ENCODE assay signal across 17 mouse cellular contexts in the genomic region with DNA sequence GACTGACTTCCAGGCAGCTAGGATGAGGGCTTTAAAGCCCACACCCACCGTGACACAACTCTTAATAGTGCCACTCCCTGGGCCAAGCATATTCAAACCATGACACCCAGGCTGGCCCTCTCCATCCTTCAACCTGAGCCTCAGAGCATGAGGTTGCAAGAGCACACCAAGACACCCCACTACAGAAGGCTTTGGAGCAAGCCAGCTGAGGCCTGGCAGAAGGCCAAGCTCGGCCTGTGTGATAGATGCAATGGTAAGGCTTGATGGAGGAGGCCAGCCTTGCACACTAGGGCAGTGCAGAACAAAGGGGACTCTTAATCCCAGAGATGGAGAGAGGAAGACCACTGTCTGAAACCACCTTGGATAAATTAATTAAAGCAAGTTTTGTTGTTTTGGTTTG. TPM values are rescaled to one million over a fixed set of nuclear protein-coding genes. Genes with fewer than 3 reads are reported as not detected.
DNase-seq lines count a peak whose midpoint lies in the region; ATAC-seq and TF ChIP-seq lines count a peak whose summit lies in the region.
"Had no signal": no experiment of that assay in that cellular context is flagged by ENCODE, and none has a peak within 500 bp of the region (broad histone marks: within the 10 kb centered on the region; RNA-seq: fewer than 3 reads in every experiment).

No protein-coding gene starts in this region.

- no peak for TF ChIP-seq EP300 in MEL (IDR thresholded peaks at IDR 0.05; ENCODE audit: low read depth in 1 of 2, low read length in 2 of 2)

- no peak overlapping the region for H3K27ac ChIP-seq in lung, embryonic 14.5 days (ENCODE audit: low read depth)
- no peak overlapping the region for H3K27ac ChIP-seq in MEL (ENCODE audit: control insufficient read depth, low read depth, low read length)
- H3K27ac ChIP-seq: heart, embryonic 10.5 days; left cerebral cortex, adult 2 months; limb, embryonic 13.5 days; liver, embryonic 15.5 days had no signal

- no peak overlapping the region for H3K9ac ChIP-seq in lung, embryonic 14.5 days
- H3K9ac ChIP-seq in MEL (ENCODE audit: control insufficient read depth, low read depth, low read length, poor library complexity, severe bottlenecking), result no peak overlapping the region
- H3K9ac ChIP-seq: limb, embryonic 13.5 days; liver, embryonic 15.5 days had no signal

- no peak for ATAC-seq in lung, embryonic 14.5 days (ENCODE audit: insufficient read depth)
- ATAC-seq in CD4-positive, CD25-positive, alpha-beta regulatory T cell, adult 4 months, result no peak

- H3K79me2 ChIP-seq in MEL (ENCODE audit: control insufficient read depth, insufficient read depth, low read length, poor library complexity), result no peaks in the 10 kb centered on the region

- TF ChIP-seq RAD21 in MEL (IDR thresholded peaks at IDR 0.05; ENCODE audit: low read depth, low read length), result no peak

- peak; percentile 17 for DNase-seq in cerebellum, adult 11-12 months
- no peak for DNase-seq in cerebellum, adult 9-11 months
- peak; percentile 73 for DNase-seq in lung, embryonic 14.5 days
- no peak for DNase-seq in lung, adult 2 months
- peak; percentile 52 for DNase-seq in MEL (ENCODE audit: low read depth, low spot score)
- peak; percentile 28 to 44 for DNase-seq in adrenal gland, postnatal 36 days
- no peak for DNase-seq in ovary, postnatal 14 days (ENCODE audit: low spot score)
- DNase-seq: gastrocnemius, postnatal 25 days; heart, postnatal 14 days; kidney, adult 8-10 months; thymus, postnatal 25 days had no signal

- H3K9me3 ChIP-seq in lung, embryonic 14.5 days (ENCODE audit: low read depth, low read length), result no peaks in the 10 kb centered on the region
- H3K9me3 ChIP-seq in MEL (replicated peaks; ENCODE audit: insufficient read depth, low read length), result no peaks in the 10 kb centered on the region
- H3K9me3 ChIP-seq: heart, embryonic 10.5 days; limb, embryonic 13.5 days; liver, embryonic 15.5 days had no signal

- H3K4me1 ChIP-seq in lung, embryonic 14.5 days (ENCODE audit: insufficient read depth), result no peaks in the 10 kb centered on the region
- H3K4me1 ChIP-seq in lung, adult 2 months (ENCODE audit: control insufficient read depth, insufficient read depth, low read length), result 0 out of 2 replicates have a peak, but pooled peaks cover 2% of the 10 kb centered on the region
- peaks cover 0 to 8% of the 10 kb centered on the region in 2 experiments; a peak in 2 of 4 replicates for H3K4me1 ChIP-seq in MEL (ENCODE audit: control insufficient read depth in 1 of 2, insufficient read depth in 2 of 2, low read length in 2 of 2)

- H3K4me2 ChIP-seq in lung, embryonic 14.5 days, result no peak overlapping the region
- H3K4me2 ChIP-seq: limb, embryonic 13.5 days; liver, embryonic 15.5 days; midbrain, embryonic 11.5 days had no signal

- no peak for TF ChIP-seq POLR2A in lung, adult 2 months (IDR thresholded peaks at IDR 0.05; ENCODE audit: borderline replicate concordance, extremely low read depth, low read depth, low read length)
- no peak for TF ChIP-seq POLR2A in MEL (IDR thresholded peaks at IDR 0.05; ENCODE audit: control insufficient read depth in 1 of 2, insufficient read depth in 1 of 2, low read depth in 1 of 2, low read length in 2 of 2, poor library complexity in 1 of 2)

- no peaks in the 10 kb centered on the region for H3K36me3 ChIP-seq in lung, embryonic 14.5 days (ENCODE audit: insufficient read depth)
- H3K36me3 ChIP-seq in MEL (ENCODE audit: control insufficient read depth in 1 of 2, insufficient read depth in 2 of 2, low read length in 2 of 2), result no peaks in the 10 kb centered on the region
- H3K36me3 ChIP-seq: heart, embryonic 10.5 days; limb, embryonic 13.5 days; liver, embryonic 15.5 days had no signal

- 64% methylated on average over 2 of the region's 2 CpGs for WGBS in lung, embryonic 14.5 days
- WGBS in lung, adult 2 months, result 53% methylated on average over 2 of the region's 2 CpGs

- H3K4me3 ChIP-seq in lung, embryonic 14.5 days (ENCODE audit: low read depth, low read length), result no peak overlapping the region
- no peak overlapping the region for H3K4me3 ChIP-seq in lung, adult 2 months (replicated peaks; ENCODE audit: extremely low read depth, low read depth, low read length)
- H3K4me3 ChIP-seq in MEL (ENCODE audit: control insufficient read depth in 1 of 2, insufficient read depth in 1 of 2, low read depth in 2 of 2, low read length in 2 of 2), result no peak overlapping the region
- H3K4me3 ChIP-seq: heart, embryonic 10.5 days; left cerebral cortex, adult 2 months; limb, embryonic 13.5 days; liver, embryonic 15.5 days had no signal

- TF ChIP-seq CTCF in lung, embryonic 14.5 days (IDR thresholded peaks at IDR 0.05; ENCODE audit: low read depth), result no peak
- no peak for TF ChIP-seq CTCF in lung, adult 2 months (IDR thresholded peaks at IDR 0.05; ENCODE audit: insufficient read depth, low read length)
- TF ChIP-seq CTCF in MEL (IDR thresholded peaks at IDR 0.05 in 2 of 3, conservative IDR thresholded peaks at IDR 0.05 in 1 of 3; ENCODE audit: control insufficient read depth in 1 of 3, insufficient read depth in 1 of 3, low read depth in 2 of 3, low read length in 3 of 3, poor library complexity in 1 of 3, severe bottlenecking in 1 of 3), result no peak

- H3K27me3 ChIP-seq in lung, embryonic 14.5 days (ENCODE audit: insufficient read depth, low read length), result no peaks in the 10 kb centered on the region
- H3K27me3 ChIP-seq in MEL (ENCODE audit: control insufficient read depth in 1 of 2, insufficient read depth in 2 of 2, low read length in 2 of 2), result peaks cover 0 to 2% of the 10 kb centered on the region in 2 experiments; a peak in 1 of 4 replicates

TF ChIP-seq in MEL, 35 proteins besides CTCF, POLR2A, EP300 and RAD21:
- no peak for TF ChIP-seq BHLHE40 (IDR thresholded peaks at IDR 0.05; ENCODE audit: borderline replicate concordance, low read depth, low read length)
- TF ChIP-seq ZC3H11A (IDR thresholded peaks at IDR 0.05; ENCODE audit: low read depth, low read length), result no peak
- no peak for TF ChIP-seq POLR2AphosphoS2 (IDR thresholded peaks at IDR 0.05; ENCODE audit: low read length)
- no peak for TF ChIP-seq MXI1 (IDR thresholded peaks at IDR 0.05; ENCODE audit: low read depth, low read length)
- TF ChIP-seq TBP (IDR thresholded peaks at IDR 0.05; ENCODE audit: low read depth, low read length), result no peak
- TF ChIP-seq USF1 (IDR thresholded peaks at IDR 0.05; ENCODE audit: low read depth, low read length), result no peak
- TF ChIP-seq CHD2 (IDR thresholded peaks at IDR 0.05; ENCODE audit: low read length), result no peak
- no peak for TF ChIP-seq TAL1 (IDR thresholded peaks at IDR 0.05; ENCODE audit: low read length)
- no peak for TF ChIP-seq ZKSCAN1 (IDR thresholded peaks at IDR 0.05; ENCODE audit: low read depth, low read length)

RNA-seq across cellular contexts. Expression of gene Cgn, which starts 3.2 kb away (rescaled TPM):
- polyA plus RNA-seq in lung, embryonic 14.5 days (2014; fragmentation: Nextera tagmentation; extraction: Ambion mirVana), result 18.3 and 19.5 TPM in 2 replicates
- 18.8 and 27.8 TPM in 2 replicates for polyA plus RNA-seq in lung, adult 2 months (2012; rRNA removed)
- total RNA-seq in MEL (2012; rRNA removed), result 0.04 and 0.07 TPM in 2 replicates
- polyA plus RNA-seq in MEL (2012; ENCODE audit: insufficient read depth in 1 of 2, insufficient read length in 2 of 2, low read depth in 1 of 2, low replicate concordance in 2 of 2, missing spikeins in 1 of 2), result under 1 TPM in 1 of 2 experiments, not detected in 1; 0.86 TPM
- 1 to 10 TPM in 1 of 2 experiments, under 1 TPM in 1; 0.79 to 1.4 TPM for total RNA-seq in adrenal gland, postnatal 36 days (2021)
- polyA plus RNA-seq in CD4-positive, CD25-positive, alpha-beta regulatory T cell, adult 4 months (2017; shearing (Covaris generic)), result under 1 TPM in 1 of 2 experiments, not detected in 1; 0.26 TPM
- total RNA-seq: gastrocnemius, postnatal 25 days had no signal

RNA-seq across cellular contexts. Expression of gene Pogz, which starts 47.9 kb away (rescaled TPM):
- 21.3 and 22.1 TPM in 2 replicates for polyA plus RNA-seq in lung, embryonic 14.5 days (2014; fragmentation: Nextera tagmentation; extraction: Ambion mirVana)
- polyA plus RNA-seq in lung, adult 2 months (2012; rRNA removed), result 26.1 and 28.1 TPM in 2 replicates
- total RNA-seq in MEL (2012; rRNA removed), result 10.6 and 12.9 TPM in 2 replicates
- 10 to 100 TPM in 1 of 2 experiments, not detected in 1; 31.6 TPM for polyA plus RNA-seq in MEL (2012; ENCODE audit: insufficient read depth in 1 of 2, insufficient read length in 2 of 2, low read depth in 1 of 2, low replicate concordance in 2 of 2, missing spikeins in 1 of 2)
- 10 to 100 TPM; 28.1 to 32.8 TPM for total RNA-seq in adrenal gland, postnatal 36 days (2021)
- polyA plus RNA-seq in CD4-positive, CD25-positive, alpha-beta regulatory T cell, adult 4 months (2017; shearing (Covaris generic)), result 10 to 100 TPM; 21.3 to 22.0 TPM

Comparison
In these comparisons a context has a peak if more than half of its experiments do, and no peak if none do; other contexts are left out.
1. DNase-seq: peak in cerebellum, adult 11-12 months (single experiment), lung, embryonic 14.5 days (single experiment), MEL (single experiment) and adrenal gland, postnatal 36 days (2 of 2); none in cerebellum, adult 9-11 months (single experiment), lung, adult 2 months (single experiment) and ovary, postnatal 14 days (single experiment).
2. RNA of gene Cgn, which starts 3.2 kb away (polyA plus RNA-seq): 18.8 to 27.8 TPM in lung, adult 2 months and 18.3 to 19.5 TPM in lung, embryonic 14.5 days; 0.86 TPM in MEL and 0.26 TPM in CD4-positive, CD25-positive, alpha-beta regulatory T cell, adult 4 months; every median in the first group is over 10 times any median in the second.